Mouse (Mus musculus) adrenal gland, adult 2 months (tissue): ENCODE results near the gene Apol7b. TPM values are rescaled to one million over a fixed set of nuclear protein-coding genes. Genes with fewer than 3 reads are reported as not detected.
"Not testable (repeated sequence)": the region's sequence is repeated elsewhere in the genome, so short reads cannot be mapped to it uniquely, and the experiment has no call there.

Experiments used
- DNase-seq: peaks from one replicate; pipeline ENCODE4 v3.0.0; 2021
- long read RNA-seq: library from polyadenylated mRNA; stranded (forward); transcript quantifications from one replicate; pipeline ENCODE4 v2.0.0, GENCODE M21; 2021
- polyA plus RNA-seq: library from polyadenylated mRNA; depleted of rRNA; stranded (reverse); fragments of >200 nt; gene quantifications from 2 replicates; pipeline ENCODE4 v1.2.3, GENCODE M21; 2012; rRNA removed
- total RNA-seq, 2 experiments: library from RNA; stranded (reverse); gene quantifications; 2 replicates each; pipeline ENCODE4 v1.2.3; 2021

Gene Apol7b
- not detected for total RNA-seq
- polyA plus RNA-seq, result 0.04 TPM in 1 of 2 replicates, not detected in the other
- long read RNA-seq, result 0 reads

- DNase-seq, result not testable (repeated sequence)
Measured at GRCm38 (mm10) chr15:77447392-77447791, at the start of gene Apol7b. Gene Apol7b, minus strand, starts transcription at chr15:77447492.

- not testable (repeated sequence) for DNase-seq
Measured at GRCm38 (mm10) chr15:77494694-77495093, 47.4 kb upstream of the Apol7b start.

GRCm38 (mm10) chr15:77493181-77493580 is 45.9 kb upstream of the Apol7b start:
- not testable (repeated sequence) for DNase-seq

GRCm38 (mm10) chr15:77482140-77482794 is 35.0 kb upstream of the Apol7b start:
- no peak for DNase-seq

- DNase-seq, result not testable (repeated sequence)
Measured at GRCm38 (mm10) chr15:77476693-77477092, 29.4 kb upstream of the Apol7b start, which contains the start of gene Apol10a. Gene Apol10a, plus strand, starts transcription at chr15:77477047.

- DNase-seq, result not testable (repeated sequence)
Measured at GRCm38 (mm10) chr15:77474699-77475390, 27.6 kb upstream of the Apol7b start.

- DNase-seq, result peak; percentile 58
Measured at GRCm38 (mm10) chr15:77449927-77450326, 2.6 kb upstream of the Apol7b start.

GRCm38 (mm10) chr15:77445668-77446067 is 1.6 kb downstream of the Apol7b start:
- DNase-seq, result not testable (repeated sequence)

- peak; percentile 8 for DNase-seq
Measured at GRCm38 (mm10) chr15:77444746-77445145, 2.5 kb downstream of the Apol7b start.

GRCm38 (mm10) chr15:77428690-77429448 is 18.4 kb downstream of the Apol7b start:
- DNase-seq, result not testable (repeated sequence)

- peak; percentile 30 for DNase-seq
Measured at GRCm38 (mm10) chr15:77422925-77423324, 24.4 kb downstream of the Apol7b start.

GRCm38 (mm10) chr15:77419657-77420056 is 27.6 kb downstream of the Apol7b start:
- not testable (repeated sequence) for DNase-seq

GRCm38 (mm10) chr15:77416655-77417333 is 30.5 kb downstream of the Apol7b start:
- DNase-seq, result not testable (repeated sequence)

- not testable (repeated sequence) for DNase-seq
Measured at GRCm38 (mm10) chr15:77415653-77416052, 31.6 kb downstream of the Apol7b start.

GRCm38 (mm10) chr15:77412695-77413094 is 34.6 kb downstream of the Apol7b start:
- not testable (repeated sequence) for DNase-seq

- DNase-seq, result not testable (repeated sequence)
Measured at GRCm38 (mm10) chr15:77411035-77411434, 36.3 kb downstream of the Apol7b start, which contains the start of gene Apol9a. Gene Apol9a, minus strand, starts transcription at chr15:77411135.

GRCm38 (mm10) chr15:77406370-77406769 is 40.9 kb downstream of the Apol7b start:
- DNase-seq, result not testable (repeated sequence)

- peak; percentile 27 for DNase-seq
Measured at GRCm38 (mm10) chr15:77399027-77399426, 48.3 kb downstream of the Apol7b start, which contains the start of gene Apol7a. Gene Apol7a, minus strand, starts transcription at chr15:77399110.

GRCm38 (mm10) chr15:77397450-77398132 is 49.7 kb downstream of the Apol7b start:
- peak; percentile 50 for DNase-seq

GRCm38 (mm10) chr15:77393832-77394231 is 53.5 kb downstream of the Apol7b start:
- DNase-seq, result not testable (repeated sequence)

- DNase-seq, result no peak
Measured at GRCm38 (mm10) chr15:77387462-77387861, 59.8 kb downstream of the Apol7b start.
